Mouse (Mus musculus) hindbrain, postnatal 0 days (tissue): ENCODE results near the gene Gpatch2. TPM values are rescaled to one million over a fixed set of nuclear protein-coding genes. Genes with fewer than 3 reads are reported as not detected.

Experiments
- ATAC-seq: fragments of 200-750 bp; cut with Nextera tagmentation; 2 replicates; pipeline ENCODE4 v1.8.0; 2017; ENCODE audit warnings: mild to moderate bottlenecking, moderate TSS enrichment, moderate library complexity
- DNase-seq: peaks from one replicate; pipeline ENCODE4 v3.0.0-alpha.2; 2015; ENCODE audit warnings: low spot score
- H3K27ac ChIP-seq: fragments of 300-500 bp; sonication (generic); 2 replicates; pipeline ENCODE4 v1.5.1; 2014; ENCODE audit warnings: mild to moderate bottlenecking
- H3K27me3 ChIP-seq: fragments of 300-500 bp; sonication (generic); 2 replicates; pipeline ENCODE4 v1.6.1; 2014; ENCODE audit warnings: low read length, mixed read lengths; ENCODE audit not compliant: insufficient read depth
- H3K36me3 ChIP-seq: fragments of 300-500 bp; sonication (generic); 2 replicates; pipeline ENCODE4 v1.6.1; 2014; ENCODE audit warnings: low read length, mixed read lengths; ENCODE audit not compliant: insufficient read depth
- H3K4me1 ChIP-seq: fragments of 300-500 bp; sonication (generic); 2 replicates; pipeline ENCODE4 v1.6.1; 2014; ENCODE audit warnings: antibody characterized with exemption, low read length, mixed read lengths; ENCODE audit not compliant: insufficient read depth
- H3K4me2 ChIP-seq: fragments of 300-500 bp; sonication (generic); 2 replicates; pipeline ENCODE4 v1.6.1; 2014; ENCODE audit warnings: low read depth, mild to moderate bottlenecking, low read length, moderate library complexity, mixed read lengths
- H3K4me3 ChIP-seq: fragments of 300-500 bp; sonication (generic); 2 replicates; pipeline ENCODE4 v1.5.1; 2014; ENCODE audit warnings: low read length
- H3K9ac ChIP-seq: fragments of 300-500 bp; sonication (generic); replicated peaks from 2 replicates; pipeline ENCODE4 v1.6.1; 2014; ENCODE audit warnings: mild to moderate bottlenecking, low read length, moderate library complexity, mixed read lengths
- H3K9me3 ChIP-seq: fragments of 300-500 bp; sonication (generic); 2 replicates; pipeline ENCODE4 v1.6.1; 2016; ENCODE audit warnings: low read length, mixed read lengths
- CTCF ChIP-seq: IDR thresholded peaks from 2 replicates; pipeline ENCODE4 v1.5.1; 2016; ENCODE audit warnings: antibody characterized with exemption, control low read depth, low read depth
- WGBS: fragments of 180-500 bp; shearing (Covaris S2); extraction: QIAGEN DNeasy Blood & Tissue Kit; methylation state at CpG from one replicate; pipeline ENCODE4 v1.1.7; 2014; 5-methylcytosine and 5-hydroxymethylcytosine counted together
- polyA plus RNA-seq: library from polyadenylated mRNA; unstranded; fragments of >200 nt; fragmentation: Nextera tagmentation; extraction: Ambion mirVana; gene quantifications from 2 replicates; pipeline ENCODE4 v1.2.1, GENCODE M21; 2015
- total RNA-seq: library from RNA; depleted of rRNA; stranded (reverse); fragments of >200 nt; gene quantifications from 2 replicates; pipeline ENCODE4 v1.2.3, GENCODE M21; 2014

The Gpatch2 gene
- total and polyA plus RNA-seq, 2 experiments from 2014 or later: 12.4 to 20.1 TPM

- no peaks in the 10 kb centered on the region for H3K9me3 ChIP-seq
- no peaks in the 10 kb centered on the region for H3K36me3 ChIP-seq
- H3K27me3 ChIP-seq: no peaks in the 10 kb centered on the region
- no peak for ATAC-seq
- no peak overlapping the region for H3K27ac ChIP-seq
- H3K4me1 ChIP-seq: 0 out of 2 replicates have a peak, but pooled peaks cover 5% of the 10 kb centered on the region
- no peak overlapping the region for H3K4me2 ChIP-seq
- no peak for DNase-seq
- WGBS: 47% methylated on average over 3 of the region's 3 CpGs
- TF ChIP-seq CTCF: no peak
- no peak overlapping the region for H3K4me3 ChIP-seq
- H3K9ac ChIP-seq: no peak overlapping the region
Measured at GRCm38 (mm10) chr1:187360240-187360639, 144.9 kb downstream of the Gpatch2 start.

DNA sequence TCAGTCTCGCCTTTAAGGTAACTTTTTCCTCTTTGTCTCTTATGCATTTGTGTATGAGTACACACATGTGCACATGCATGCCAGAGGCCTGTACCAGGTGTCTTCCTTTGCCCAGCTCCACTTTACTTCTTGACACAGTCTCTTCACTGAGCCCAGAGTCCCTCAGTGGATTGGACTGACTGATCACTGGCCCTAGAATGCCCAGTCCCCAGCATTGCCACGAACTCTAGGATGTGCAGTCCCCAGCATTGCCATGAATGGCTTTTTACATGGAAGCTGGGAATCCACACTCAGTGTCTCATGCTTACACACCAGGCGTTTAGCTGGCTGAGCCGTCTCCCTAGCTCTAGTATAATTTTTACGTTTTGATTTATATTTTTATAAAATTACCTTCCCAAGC, 147.2 kb downstream of the Gpatch2 start:
- no peak overlapping the region for H3K9ac ChIP-seq
- ATAC-seq: no peak
- no peaks in the 10 kb centered on the region for H3K4me1 ChIP-seq
- DNase-seq: no peak
- no peak overlapping the region for H3K27ac ChIP-seq
- H3K9me3 ChIP-seq: no peaks in the 10 kb centered on the region
- H3K4me2 ChIP-seq: no peak overlapping the region
- no peak overlapping the region for H3K4me3 ChIP-seq
- 91% methylated on average over 5 of the region's 5 CpGs for WGBS
- TF ChIP-seq CTCF: no peak
- H3K36me3 ChIP-seq: no peaks in the 10 kb centered on the region
- H3K27me3 ChIP-seq: no peaks in the 10 kb centered on the region

DNA sequence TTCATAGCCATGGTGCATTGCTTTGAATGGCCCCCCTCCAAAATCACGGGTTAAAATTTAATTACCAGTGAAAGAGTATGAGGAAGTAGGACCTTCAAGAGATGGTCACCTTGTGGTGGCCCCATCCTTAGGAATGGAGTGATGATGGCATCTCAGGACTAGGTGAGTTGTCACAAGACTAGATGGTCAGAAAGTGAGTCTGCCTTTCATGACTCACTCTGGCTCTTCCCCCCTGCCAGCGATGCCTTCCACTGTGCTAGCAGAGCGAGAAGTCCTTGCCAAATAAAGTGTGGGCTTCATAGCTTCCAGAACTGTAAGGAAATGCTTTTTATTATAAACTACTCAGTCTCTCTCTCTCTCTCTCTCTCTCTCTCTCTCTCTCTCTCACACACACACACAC, 150.1 kb downstream of the Gpatch2 start:
- ATAC-seq (no peak), DNase-seq (no peak)
- Histone ChIP-seq H3K9ac (no peak overlapping the region), H3K27me3 (no peaks in the 10 kb centered on the region), H3K9me3 (no peaks in the 10 kb centered on the region), H3K4me1 (no peaks in the 10 kb centered on the region), H3K27ac (no peak overlapping the region), H3K4me2 (no peak overlapping the region), H3K36me3 (no peaks in the 10 kb centered on the region), H3K4me3 (no peak overlapping the region)
- TF ChIP-seq CTCF: no peak
- WGBS: 93% methylated on average over 3 of the region's 3 CpGs

DNA sequence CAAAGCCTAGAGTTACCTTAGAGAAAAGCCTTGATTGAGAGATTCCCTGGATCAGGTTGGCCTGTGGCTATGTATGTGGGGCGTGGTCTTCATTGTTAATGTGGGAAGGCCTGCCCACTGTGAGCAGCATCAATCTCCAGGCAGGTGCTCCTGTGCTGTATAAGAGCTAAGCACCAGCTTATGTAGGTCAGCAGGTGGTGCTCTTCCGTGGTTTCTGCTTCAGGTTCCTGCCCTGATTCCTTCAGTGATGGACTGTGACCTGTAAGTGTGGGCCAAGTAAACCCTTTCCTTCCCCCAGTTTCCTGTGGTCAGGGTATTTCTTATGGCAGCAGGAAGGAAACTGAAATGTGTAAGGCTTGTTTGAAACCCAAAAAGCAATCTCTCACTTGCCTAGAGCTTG, 151.5 kb downstream of the Gpatch2 start:
- DNase-seq: no peak
- peak; percentile 19; the same call in 1 of the 2 replicates for TF ChIP-seq CTCF
- no peak for ATAC-seq
- Histone ChIP-seq H3K4me2 (no peak overlapping the region), H3K9ac (no peak overlapping the region), H3K4me3 (no peak overlapping the region), H3K27me3 (no peaks in the 10 kb centered on the region), H3K36me3 (no peaks in the 10 kb centered on the region), H3K9me3 (no peaks in the 10 kb centered on the region), H3K4me1 (no peaks in the 10 kb centered on the region), H3K27ac (no peak overlapping the region)
- WGBS: 57% methylated on average over 2 of the region's 2 CpGs

- 79% methylated on average over 2 of the region's 2 CpGs for WGBS
- Histone ChIP-seq H3K36me3 (no peaks in the 10 kb centered on the region), H3K4me3 (no peak overlapping the region), H3K27ac (no peak overlapping the region), H3K27me3 (no peaks in the 10 kb centered on the region), H3K4me2 (no peak overlapping the region), H3K9me3 (no peaks in the 10 kb centered on the region), H3K9ac (no peak overlapping the region), H3K4me1 (no peaks in the 10 kb centered on the region)
- no peak for TF ChIP-seq CTCF
- DNase-seq (no peak), ATAC-seq (no peak)
Measured at GRCm38 (mm10) chr1:187369049-187369448, 153.7 kb downstream of the Gpatch2 start.

- ATAC-seq: no peak
- TF ChIP-seq CTCF: no peak
- Histone ChIP-seq H3K4me1 (no peaks in the 10 kb centered on the region; the same call in 1 of the 2 replicates), H3K4me2 (no peak overlapping the region), H3K9ac (no peak overlapping the region), H3K27me3 (no peaks in the 10 kb centered on the region), H3K4me3 (no peak overlapping the region), H3K27ac (no peak overlapping the region), H3K9me3 (no peaks in the 10 kb centered on the region), H3K36me3 (no peaks in the 10 kb centered on the region)
- peak; percentile 29 for DNase-seq
- WGBS: 39% methylated on average over 6 of the region's 6 CpGs
Measured at GRCm38 (mm10) chr1:187373506-187373905, 158.2 kb downstream of the Gpatch2 start.

DNA sequence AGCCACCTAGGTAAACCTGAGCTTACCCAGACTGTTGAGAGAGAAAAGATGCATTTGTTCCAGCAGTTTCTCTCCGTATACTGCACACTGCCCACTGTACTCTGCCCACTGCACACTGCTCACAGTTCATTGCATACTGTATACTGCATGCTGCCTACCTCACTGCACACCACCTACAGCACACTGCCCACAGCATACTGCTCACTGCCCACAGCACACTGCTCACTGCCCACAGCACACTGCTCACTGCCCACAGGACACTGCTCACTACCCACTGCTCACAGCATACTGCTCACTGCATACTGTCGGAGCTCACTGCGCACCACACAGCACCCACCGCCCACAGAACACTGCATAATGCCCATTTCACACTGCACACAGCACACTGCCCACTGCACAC, 159.1 kb downstream of the Gpatch2 start:
- Histone ChIP-seq H3K9ac (no peak overlapping the region), H3K4me2 (no peak overlapping the region), H3K4me1 (no peaks in the 10 kb centered on the region; the same call in 1 of the 2 replicates), H3K9me3 (no peaks in the 10 kb centered on the region), H3K36me3 (no peaks in the 10 kb centered on the region), H3K27ac (no peak overlapping the region), H3K4me3 (no peak overlapping the region), H3K27me3 (no peaks in the 10 kb centered on the region)
- TF ChIP-seq CTCF: no peak
- WGBS: 93% methylated on average over 4 of the region's 4 CpGs
- DNase-seq (no peak), ATAC-seq (no peak)
